Mouse (Mus musculus) hindbrain, embryonic 13.5 days (tissue): Measurements from ENCODE around the gene Olfr1136. TPM values are rescaled to one million over a fixed set of nuclear protein-coding genes. Genes with fewer than 3 reads are reported as not detected.

Experiments
- ATAC-seq: fragments of 200-750 bp; cut with Nextera tagmentation; 2 replicates; pipeline ENCODE4 v1.8.0; 2017; ENCODE audit warnings: moderate TSS enrichment; ENCODE audit not compliant: low FRiP score
- H3K27ac ChIP-seq: fragments of 300-500 bp; sonication (generic); 2 replicates; pipeline ENCODE4 v1.5.1; 2015; ENCODE audit warnings: inconsistent platforms, mild to moderate bottlenecking, moderate library complexity
- H3K27me3 ChIP-seq: fragments of 300-500 bp; sonication (generic); 2 replicates; pipeline ENCODE4 v1.6.1; 2015; ENCODE audit warnings: mild to moderate bottlenecking, inconsistent platforms
- H3K36me3 ChIP-seq: fragments of 300-500 bp; sonication (generic); 2 replicates; pipeline ENCODE4 v1.6.1; 2015; ENCODE audit warnings: mild to moderate bottlenecking, inconsistent platforms
- H3K4me1 ChIP-seq: fragments of 300-500 bp; sonication (generic); replicated peaks from 2 replicates; pipeline ENCODE4 v1.6.1; 2015; ENCODE audit warnings: inconsistent platforms
- H3K4me2 ChIP-seq: fragments of 300-500 bp; sonication (generic); 2 replicates; pipeline ENCODE4 v1.6.1; 2015; ENCODE audit warnings: inconsistent platforms, mild to moderate bottlenecking, moderate library complexity
- H3K4me3 ChIP-seq: fragments of 300-500 bp; sonication (generic); 2 replicates; pipeline ENCODE4 v1.5.1; 2015; ENCODE audit warnings: mild to moderate bottlenecking, inconsistent platforms
- H3K9ac ChIP-seq: fragments of 300-500 bp; sonication (generic); 2 replicates; pipeline ENCODE4 v1.6.1; 2015; ENCODE audit warnings: mild to moderate bottlenecking, inconsistent platforms
- H3K9me3 ChIP-seq: fragments of 300-500 bp; sonication (generic); 2 replicates; pipeline ENCODE4 v1.6.1; 2016; ENCODE audit warnings: inconsistent platforms
- WGBS: fragments of 180-500 bp; shearing (Covaris S2); methylation state at CpG from one replicate; pipeline ENCODE4 v1.1.7; 2015; 5-methylcytosine and 5-hydroxymethylcytosine counted together
- polyA plus RNA-seq: library from polyadenylated mRNA; unstranded; fragments of >200 nt; fragmentation: Nextera tagmentation; extraction: Ambion mirVana; gene quantifications from 2 replicates; pipeline ENCODE4 v1.2.1, GENCODE M21; 2015

Gene Olfr1136
- not detected in 2 replicates for polyA plus RNA-seq

- Histone ChIP-seq H3K27ac (no peak within 1 kb of the TSS), H3K4me2 (no peak within 1 kb of the TSS), H3K4me3 (no peak within 1 kb of the TSS), H3K36me3 (no peaks in the 10 kb centered on the region), H3K4me1 (no peaks in the 10 kb centered on the region), H3K9ac (no peak within 1 kb of the TSS), H3K27me3 (no peaks in the 10 kb centered on the region), H3K9me3 (no peaks in the 10 kb centered on the region)
- ATAC-seq = no peak
Measured at GRCm38 (mm10) chr2:87693847-87694246, at the start of gene Olfr1136. Olfr1136 (minus strand) TSS chr2:87693947.

- H3K9ac ChIP-seq = no peak within 1 kb of the TSS
Measured at GRCm38 (mm10) chr2:87743452-87743851, 49.7 kb upstream of the Olfr1136 start, which contains the start of gene Olfr1140. Olfr1140 (plus strand) TSS chr2:87743752.

GRCm38 (mm10) chr2:87739878-87740277, 46.1 kb upstream of the Olfr1136 start, which contains the start of gene Olfr1138:
Olfr1138 (minus strand) TSS chr2:87739978.
- Histone ChIP-seq H3K27me3 (no peaks in the 10 kb centered on the region), H3K9me3 (no peaks in the 10 kb centered on the region), H3K4me2 (no peak within 1 kb of the TSS), H3K4me3 (no peak within 1 kb of the TSS), H3K27ac (no peak within 1 kb of the TSS), H3K36me3 (no peaks in the 10 kb centered on the region), H3K9ac (no peak within 1 kb of the TSS), H3K4me1 (no peaks in the 10 kb centered on the region)
- WGBS = 72% methylated on average over 1 of the region's 1 CpGs
- no peak for ATAC-seq

More at GRCm38 (mm10) chr2:87743452-87743851, 49.7 kb upstream of the Olfr1136 start, which contains the start of gene Olfr1140:
- Histone ChIP-seq H3K4me1 (no peaks in the 10 kb centered on the region), H3K4me2 (no peak within 1 kb of the TSS), H3K4me3 (no peak within 1 kb of the TSS), H3K27me3 (no peaks in the 10 kb centered on the region), H3K36me3 (no peaks in the 10 kb centered on the region), H3K9me3 (no peaks in the 10 kb centered on the region), H3K27ac (no peak within 1 kb of the TSS)
- no peak for ATAC-seq
- 70% methylated on average over 3 of the region's 3 CpGs for WGBS

- ATAC-seq = no peak
- H3K9me3 ChIP-seq = no peaks in the 10 kb centered on the region
Measured at GRCm38 (mm10) chr2:87713079-87713478, 19.3 kb upstream of the Olfr1136 start, which contains the start of gene Olfr1137. Olfr1137 (minus strand) TSS chr2:87713179.

GRCm38 (mm10) chr2:87673564-87673963, 20.2 kb downstream of the Olfr1136 start, which contains the start of gene Olfr1135:
Olfr1135 (minus strand) TSS chr2:87673664.
- Histone ChIP-seq H3K4me2 (no peak within 1 kb of the TSS), H3K27ac (no peak within 1 kb of the TSS), H3K36me3 (no peaks in the 10 kb centered on the region), H3K4me1 (no peaks in the 10 kb centered on the region), H3K9ac (no peak within 1 kb of the TSS), H3K9me3 (no peaks in the 10 kb centered on the region), H3K27me3 (no peaks in the 10 kb centered on the region), H3K4me3 (no peak within 1 kb of the TSS)
- ATAC-seq = no peak
- WGBS = 31% methylated on average over 1 of the region's 1 CpGs

More at GRCm38 (mm10) chr2:87713079-87713478, 19.3 kb upstream of the Olfr1136 start, which contains the start of gene Olfr1137:
- Histone ChIP-seq H3K4me1 (no peaks in the 10 kb centered on the region), H3K27me3 (no peaks in the 10 kb centered on the region), H3K4me3 (no peak within 1 kb of the TSS), H3K27ac (no peak within 1 kb of the TSS), H3K9ac (no peak within 1 kb of the TSS), H3K36me3 (no peaks in the 10 kb centered on the region), H3K4me2 (no peak within 1 kb of the TSS)

GRCm38 (mm10) chr2:87658360-87658759, 35.4 kb downstream of the Olfr1136 start, which contains the start of gene Olfr1134:
Olfr1134 (minus strand) TSS chr2:87658460.
- ATAC-seq = no peak

GRCm38 (mm10) chr2:87647274-87647673, 46.5 kb downstream of the Olfr1136 start, which contains the start of gene Olfr1133:
Olfr1133 (minus strand) TSS chr2:87647374.
- H3K27me3 ChIP-seq = no peaks in the 10 kb centered on the region
- no peak within 1 kb of the TSS for H3K9ac ChIP-seq
- H3K4me2 ChIP-seq = no peak within 1 kb of the TSS
- ATAC-seq = no peak
- H3K9me3 ChIP-seq = no peaks in the 10 kb centered on the region
- no peak within 1 kb of the TSS for H3K4me3 ChIP-seq
- H3K4me1 ChIP-seq = no peaks in the 10 kb centered on the region
- no peak within 1 kb of the TSS for H3K27ac ChIP-seq
- H3K36me3 ChIP-seq = no peaks in the 10 kb centered on the region

More at GRCm38 (mm10) chr2:87658360-87658759, 35.4 kb downstream of the Olfr1136 start, which contains the start of gene Olfr1134:
- H3K9me3 ChIP-seq = no peaks in the 10 kb centered on the region
- WGBS = 88% methylated on average over 2 of the region's 2 CpGs
- no peaks in the 10 kb centered on the region for H3K36me3 ChIP-seq
- no peak within 1 kb of the TSS for H3K27ac ChIP-seq
- no peaks in the 10 kb centered on the region for H3K27me3 ChIP-seq
- H3K4me3 ChIP-seq = no peak within 1 kb of the TSS
- no peaks in the 10 kb centered on the region for H3K4me1 ChIP-seq
- no peak within 1 kb of the TSS for H3K4me2 ChIP-seq
- no peak within 1 kb of the TSS for H3K9ac ChIP-seq

Other genes with a start within 250 kb of the Olfr1136 start
- gene Olfr1126, start 240.0 kb downstream of the Olfr1136 start, polyA plus RNA-seq = not detected in 2 replicates
- not detected in 2 replicates for gene Pramel7, start 196.9 kb downstream of the Olfr1136 start, polyA plus RNA-seq
- gene Pramel6, start 187.4 kb downstream of the Olfr1136 start, polyA plus RNA-seq = not detected in 2 replicates
- gene Olfr153, start 162.2 kb downstream of the Olfr1136 start, polyA plus RNA-seq = not detected in 2 replicates
- not detected in 2 replicates for gene Olfr1128, start 148.4 kb downstream of the Olfr1136 start, polyA plus RNA-seq
- not detected in 2 replicates for gene Olfr1129, start 120.0 kb downstream of the Olfr1136 start, polyA plus RNA-seq
- not detected in 2 replicates for gene Olfr1130, start 87.7 kb downstream of the Olfr1136 start, polyA plus RNA-seq
- gene Olfr1131, start 66.8 kb downstream of the Olfr1136 start, polyA plus RNA-seq = not detected in 2 replicates
- not detected in 2 replicates for gene Olfr1132, start 56.4 kb downstream of the Olfr1136 start, polyA plus RNA-seq
- gene Olfr1133, start 46.6 kb downstream of the Olfr1136 start, polyA plus RNA-seq = not detected in 2 replicates
- gene Olfr1134, start 35.5 kb downstream of the Olfr1136 start, polyA plus RNA-seq = not detected in 2 replicates
- gene Olfr1135, start 20.3 kb downstream of the Olfr1136 start, polyA plus RNA-seq = not detected in 2 replicates
- not detected in 2 replicates for gene Olfr1137, start 19.2 kb upstream of the Olfr1136 start, polyA plus RNA-seq
- gene Olfr1138, start 46.0 kb upstream of the Olfr1136 start, polyA plus RNA-seq = not detected in 2 replicates
- not detected in 2 replicates for gene Olfr1140, start 49.8 kb upstream of the Olfr1136 start, polyA plus RNA-seq
- not detected in 2 replicates for gene Olfr1141, start 60.0 kb upstream of the Olfr1136 start, polyA plus RNA-seq
- gene Olfr152, start 85.5 kb upstream of the Olfr1136 start, polyA plus RNA-seq = not detected in 2 replicates
- not detected in 2 replicates for gene Olfr1143, start 106.6 kb upstream of the Olfr1136 start, polyA plus RNA-seq
- not detected in 2 replicates for gene Olfr1145, start 115.9 kb upstream of the Olfr1136 start, polyA plus RNA-seq
- not detected in 2 replicates for gene Olfr1148, start 136.6 kb upstream of the Olfr1136 start, polyA plus RNA-seq
- not detected in 2 replicates for gene Olfr1150-ps1, start 150.0 kb upstream of the Olfr1136 start, polyA plus RNA-seq
- not detected in 2 replicates for gene Olfr1151, start 161.9 kb upstream of the Olfr1136 start, polyA plus RNA-seq
- not detected in 2 replicates for gene Olfr1152, start 172.5 kb upstream of the Olfr1136 start, polyA plus RNA-seq
- not detected in 2 replicates for gene Olfr1153, start 201.0 kb upstream of the Olfr1136 start, polyA plus RNA-seq
- gene Olfr1154, start 211.2 kb upstream of the Olfr1136 start, polyA plus RNA-seq = not detected in 2 replicates